ENCODE assay signal across 9 mouse cellular contexts in genomic region chr9:8042338-8043043, GRCm38 (mm10). TPM values are rescaled to one million over a fixed set of nuclear protein-coding genes. Genes with fewer than 3 reads are reported as not detected.
A peak's percentile ranks its signal among the peaks of the same experiment; 100 is the strongest.
DNase-seq lines count a peak whose midpoint lies in the region; ATAC-seq and TF ChIP-seq lines count a peak whose summit lies in the region.
"Had no signal": no experiment of that assay in that cellular context is flagged by ENCODE, and none has a peak within 500 bp of the region (broad histone marks: within the 10 kb centered on the region; RNA-seq: fewer than 3 reads in every experiment).

Cfap300 (minus strand) TSS chr9:8042823.

- no peaks in the 10 kb centered on the region for H3K9me3 ChIP-seq in limb, embryonic 13.5 days
- no peaks in the 10 kb centered on the region for H3K9me3 ChIP-seq in midbrain, embryonic 16.5 days (replicated peaks; ENCODE audit: control insufficient read depth, low read length, poor library complexity, severe bottlenecking)

- WGBS in limb, embryonic 13.5 days: under 1% methylated on average over 39 of the region's 39 CpGs
- 0% methylated on average over 39 of the region's 39 CpGs for WGBS in midbrain, embryonic 16.5 days

- H3K4me1 ChIP-seq in limb, embryonic 13.5 days: peaks cover 14% of the 10 kb centered on the region
- peaks cover 9% of the 10 kb centered on the region for H3K4me1 ChIP-seq in midbrain, embryonic 16.5 days (ENCODE audit: control insufficient read depth, insufficient read depth, low read length)

- peak; percentile 86 for DNase-seq in A20 (ENCODE audit: low read depth, low spot score)
- DNase-seq in brain, embryonic 14.5 days (ENCODE audit: low read depth): peak; percentile 99
- peak; percentile 97 for DNase-seq in heart, adult 9 months (ENCODE audit: low spot score in 2 of 2)
- DNase-seq in kidney, adult 9 months: peak; percentile 98
- DNase-seq in spleen, postnatal 10 days (ENCODE audit: low spot score in 2 of 2): peak; percentile 58 to 85

- no peaks in the 10 kb centered on the region for H3K36me3 ChIP-seq in limb, embryonic 13.5 days
- no peaks in the 10 kb centered on the region; the same call in 1 of the 2 replicates for H3K36me3 ChIP-seq in midbrain, embryonic 16.5 days (ENCODE audit: control insufficient read depth, insufficient read depth, low read length)

- H3K27me3 ChIP-seq in limb, embryonic 13.5 days: no peaks in the 10 kb centered on the region
- H3K27me3 ChIP-seq in midbrain, embryonic 16.5 days (ENCODE audit: control insufficient read depth, insufficient read depth, low read depth, low read length): no peaks in the 10 kb centered on the region

- peak within 1 kb of the TSS; percentile 73; the same call in 1 of the 2 replicates for H3K27ac ChIP-seq in limb, embryonic 13.5 days
- H3K27ac ChIP-seq in midbrain, embryonic 16.5 days (ENCODE audit: low read length): peak within 1 kb of the TSS; percentile 95

- H3K9ac ChIP-seq in limb, embryonic 13.5 days: peak within 1 kb of the TSS; percentile 77
- H3K9ac ChIP-seq in midbrain, embryonic 16.5 days (ENCODE audit: low read depth, low read length): peak within 1 kb of the TSS; percentile 80

- TF ChIP-seq CTCF in brain, embryonic 14.5 days (IDR thresholded peaks at IDR 0.05; ENCODE audit: borderline replicate concordance, extremely low read depth, insufficient read depth, insufficient read length): no peak

- TF ChIP-seq POLR2A in brain, embryonic 14.5 days (IDR thresholded peaks at IDR 0.05; ENCODE audit: borderline replicate concordance, extremely low read depth, insufficient read depth, insufficient read length, poor library complexity, severe bottlenecking): peak; percentile 45; the same call in 1 of the 2 replicates

- H3K4me3 ChIP-seq in limb, embryonic 13.5 days: peak within 1 kb of the TSS; percentile 74
- H3K4me3 ChIP-seq in midbrain, embryonic 16.5 days (ENCODE audit: low read depth, low read length): peak within 1 kb of the TSS; percentile 76

- H3K4me2 ChIP-seq in limb, embryonic 13.5 days (replicated peaks): peak within 1 kb of the TSS; percentile 70
- peak within 1 kb of the TSS; percentile 65 for H3K4me2 ChIP-seq in midbrain, embryonic 16.5 days (ENCODE audit: low read length)

- 0 out of 2 replicates have a peak, but pooled peaks have one; percentile 35 for ATAC-seq in erythroblast, adult 5-6 weeks (replicated peaks; ENCODE audit: low FRiP score, poor library complexity, severe bottlenecking)
- ATAC-seq in limb, embryonic 13.5 days (ENCODE audit: low FRiP score, low read depth): peak; percentile 98
- ATAC-seq in midbrain, embryonic 16.5 days: peak; percentile 98

RNA-seq across cellular contexts. Expression of gene Cfap300, which starts in this region (rescaled TPM):
- 12.5 and 12.9 TPM in 2 replicates for polyA plus RNA-seq in brain, embryonic 14.5 days (2012; rRNA removed)
- total RNA-seq in erythroblast, adult 5-6 weeks (2015; ENCODE audit: low replicate concordance): not detected in 2 replicates
- 2.9 TPM in 1 of 2 replicates, not detected in the other for total RNA-seq in erythroblast, adult 5-6 weeks (2017; ENCODE audit: low replicate concordance)
- 14.5 and 14.9 TPM in 2 replicates for polyA plus RNA-seq in limb, embryonic 13.5 days (2015; fragmentation: Nextera tagmentation; extraction: Ambion mirVana)
- 16.1 and 17.2 TPM in 2 replicates for polyA plus RNA-seq in midbrain, embryonic 16.5 days (2015; fragmentation: Nextera tagmentation; extraction: Ambion mirVana)
- total RNA-seq: MEL had no signal

Comparison
In these comparisons a context has a peak if more than half of its experiments do, and no peak if none do; other contexts are left out.
1. Peak in every context shown above with its lines: DNase-seq, ATAC-seq, H3K4me3 ChIP-seq and H3K27ac ChIP-seq.
2. ATAC-seq: peak in every context shown above with its lines; median percentile 98 in limb, embryonic 13.5 days; 98 in midbrain, embryonic 16.5 days; 35 in erythroblast, adult 5-6 weeks.